Mouse (Mus musculus): ENCODE measurements around the gene Tle3.

DNA sequence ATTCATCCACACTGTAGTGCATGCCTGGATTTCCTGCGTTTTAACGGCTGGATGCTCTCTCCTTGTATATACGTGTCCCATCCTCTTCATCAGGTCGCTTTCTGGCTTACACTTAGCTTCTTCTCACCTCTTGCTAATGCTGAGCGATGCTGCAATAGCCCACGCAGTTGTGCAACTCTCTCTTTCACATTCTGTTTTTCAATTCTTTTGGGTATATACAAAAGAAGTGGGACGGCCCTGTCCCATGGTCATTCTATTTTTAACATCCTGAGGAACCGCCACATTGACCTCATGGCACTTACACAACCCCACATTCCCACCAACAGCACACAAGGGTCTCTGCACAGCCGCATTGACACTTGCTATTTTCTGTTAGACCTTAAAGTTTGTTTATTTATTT is 9.0 kb upstream of the Tle3 start:
- TF ChIP-seq HCFC1 (IDR thresholded peaks at IDR 0.05; ENCODE audit: borderline replicate concordance, insufficient read depth, low read length) (no peak), ZNF384 (IDR thresholded peaks at IDR 0.05; ENCODE audit: low read depth, low read length) (no peak), CHD2 (IDR thresholded peaks at IDR 0.05; ENCODE audit: low read depth, low read length) (no peak), MAFK (IDR thresholded peaks at IDR 0.05; ENCODE audit: insufficient read depth, low read depth, low read length) (no peak)

Data from ES-E14 (cell line).